Mouse (Mus musculus) MEL-GATA-1-ER (cell line): ENCODE results near the gene Hoxa3.

Source experiments
- DNase-seq: peaks from one replicate; pipeline ENCODE4 v3.0.0-alpha.2; 2012; ENCODE audit warnings: low read depth; ENCODE audit errors: extremely low read depth

Gene Hoxa3

GRCm38 (mm10) chr6:52157466-52158275 lies 55.5 kb downstream of the Hoxa3 start:
- no peak for DNase-seq

GRCm38 (mm10) chr6:52156551-52157200 lies 56.5 kb downstream of the Hoxa3 start:
- DNase-seq = no peak

GRCm38 (mm10) chr6:52155471-52155870 lies 57.7 kb downstream of the Hoxa3 start:
- no peak for DNase-seq

- no peak for DNase-seq
These were observed 59.1 kb downstream of the Hoxa3 start for GRCm38 (mm10) chr6:52154044-52154443.

- DNase-seq = no peak
These were observed 59.9 kb downstream of the Hoxa3 start for GRCm38 (mm10) chr6:52153270-52153669.

GRCm38 (mm10) chr6:52152226-52153193 lies 60.6 kb downstream of the Hoxa3 start:
- DNase-seq = no peak

GRCm38 (mm10) chr6:52151571-52151970 lies 61.6 kb downstream of the Hoxa3 start:
- DNase-seq = no peak

- DNase-seq = no peak
These were observed 62.7 kb downstream of the Hoxa3 start for GRCm38 (mm10) chr6:52150401-52150966.

- DNase-seq = no peak
These were observed 74.0 kb downstream of the Hoxa3 start for GRCm38 (mm10) chr6:52139115-52139514.

- DNase-seq = no peak
These were observed 74.6 kb downstream of the Hoxa3 start for GRCm38 (mm10) chr6:52138576-52138975.

- no peak for DNase-seq
These were observed 75.1 kb downstream of the Hoxa3 start for GRCm38 (mm10) chr6:52137841-52138535.

GRCm38 (mm10) chr6:52123673-52124072 lies 89.5 kb downstream of the Hoxa3 start:
- DNase-seq = no peak

GRCm38 (mm10) chr6:52121173-52121572 lies 92.0 kb downstream of the Hoxa3 start:
- DNase-seq = no peak
